Mouse (Mus musculus): ENCODE results near the gene Leng1. TPM values are rescaled to one million over a fixed set of nuclear protein-coding genes. Genes with fewer than 3 reads are reported as not detected.

Leng1 gene
- total and polyA plus RNA-seq, 3 experiments, result 5.8 to 8.5 (median 6.7) TPM

DNA sequence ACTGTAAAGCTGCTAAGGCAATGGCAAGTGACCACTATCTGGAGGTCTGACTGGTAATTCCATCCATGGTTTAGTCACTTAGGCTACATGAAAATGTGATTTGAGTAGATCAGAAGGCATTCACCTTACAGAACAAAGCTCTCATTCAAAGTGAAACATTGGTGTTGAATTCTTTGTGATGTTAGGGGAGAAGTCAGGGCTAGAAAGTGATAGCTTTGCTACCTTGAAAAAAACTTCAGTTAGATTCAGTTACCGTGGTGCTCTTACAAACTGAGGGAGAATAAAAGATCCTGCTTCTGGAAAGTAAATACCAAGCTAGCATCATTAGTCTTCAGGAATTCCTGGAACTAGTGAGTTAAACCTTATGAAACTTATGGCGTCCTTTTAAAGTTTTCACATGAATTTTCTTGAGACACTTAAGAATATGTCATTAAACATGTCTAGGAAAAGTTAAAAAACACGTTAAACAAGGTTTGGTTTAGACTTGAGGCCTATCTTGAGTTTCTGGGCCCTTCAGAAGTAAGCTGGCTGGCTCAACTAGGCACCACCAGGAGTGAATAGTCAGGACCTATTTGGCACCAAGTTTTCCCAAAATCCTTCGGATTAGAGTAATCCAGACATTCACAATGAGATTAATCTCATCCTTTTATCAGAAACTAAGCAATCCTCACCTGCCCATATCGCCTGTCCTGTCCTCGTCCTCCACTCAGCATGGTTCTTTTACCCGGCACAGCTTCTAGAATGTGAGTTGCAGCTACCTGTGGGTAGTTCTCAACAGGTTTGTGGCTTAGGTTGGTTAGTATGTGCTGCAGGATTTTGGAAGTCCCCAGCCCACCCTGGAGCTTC is 42.2 kb upstream of the Leng1 start (continued):
- TF ChIP-seq CHD2 (IDR thresholded peaks at IDR 0.05; ENCODE audit: low read length), result peak; percentile 91
- 0 out of 2 replicates have a peak, but pooled peaks have one; percentile 56 for TF ChIP-seq KAT2A (IDR thresholded peaks at IDR 0.05; ENCODE audit: insufficient replicate concordance, low read length)
- no peak for TF ChIP-seq ELF1 (IDR thresholded peaks at IDR 0.05; ENCODE audit: low read depth, low read length)
- no peak for TF ChIP-seq E2F4 (IDR thresholded peaks at IDR 0.05; ENCODE audit: insufficient replicate concordance, low read depth, low read length)
- peak; percentile 43; the same call in 1 of the 2 replicates for TF ChIP-seq NELFE (IDR thresholded peaks at IDR 0.05; ENCODE audit: low read depth, low read length)
- TF ChIP-seq ETS1 (conservative IDR thresholded peaks at IDR 0.05; ENCODE audit: low read depth, low read length), result no peak
- TF ChIP-seq CHD1 (IDR thresholded peaks at IDR 0.05; ENCODE audit: low read depth, low read length), result peak; percentile 94
- peak; percentile 86 for TF ChIP-seq RCOR1 (conservative IDR thresholded peaks at IDR 0.05; ENCODE audit: low read depth, low read length)
- TF ChIP-seq POLR2A (IDR thresholded peaks at IDR 0.05; ENCODE audit: low read depth, low read length), result peak; percentile 88
- TF ChIP-seq ZNF384 (IDR thresholded peaks at IDR 0.05; ENCODE audit: low read depth, low read length), result no peak
- TF ChIP-seq NRF1 (IDR thresholded peaks at IDR 0.05; ENCODE audit: low read depth, low read length), result no peak
- TF ChIP-seq MAX (IDR thresholded peaks at IDR 0.05; ENCODE audit: low read length), result no peak
- TF ChIP-seq ZC3H11A (IDR thresholded peaks at IDR 0.05; ENCODE audit: low read depth, low read length), result no peak

DNA sequence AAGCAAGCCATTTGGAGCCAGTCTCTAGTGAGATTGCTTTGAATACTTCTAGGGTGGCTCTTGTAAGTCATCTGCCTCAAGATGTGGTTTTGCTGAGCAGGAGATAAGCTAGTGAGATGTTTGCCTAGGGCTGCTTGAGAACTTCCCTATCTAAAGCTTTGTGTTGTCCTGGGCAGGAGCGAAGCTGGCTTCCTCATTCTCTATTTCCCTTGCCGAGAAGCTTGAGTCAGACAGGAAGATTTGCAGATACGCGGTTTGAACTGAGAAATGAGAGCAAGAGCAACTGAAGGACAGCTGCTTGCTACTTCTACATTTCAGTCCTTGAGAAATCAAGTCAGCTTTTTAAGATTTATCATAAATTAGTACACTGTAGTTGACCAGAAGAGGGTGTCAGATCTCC is 41.4 kb upstream of the Leng1 start:
- peak overlapping the region in 1 of 3 experiments; percentile 86 for H3K4me3 ChIP-seq (replicated peaks in 1 of 3; ENCODE audit: low read depth in 2 of 3, low read length in 2 of 3, poor library complexity in 1 of 3)
- no peaks in the 10 kb centered on the region for H3K9me3 ChIP-seq (replicated peaks; ENCODE audit: low read length)
- dilution Hi-C loops (cut with MboI; ENCODE audit: extremely low pct_ligation_motif_present, extremely low pct_unique_long_range_greater_than_20kb, low sequenced_read_pairs) (no loop called here), in situ Hi-C loops (cut with MboI; ENCODE audit: low pct_ligation_motif_present, low pct_unique_long_range_greater_than_20kb, low sequenced_read_pairs) (no loop called here)
- peak overlapping the region; percentile 69 for H3K4me2 ChIP-seq (ENCODE audit: insufficient read depth, low read depth, poor library complexity, severe bottlenecking)
- H3K79me2 ChIP-seq (replicated peaks; ENCODE audit: control insufficient read depth, extremely low read depth, insufficient read depth, poor library complexity, severe bottlenecking), result peaks cover 30% of the 10 kb centered on the region
- DNase-seq (ENCODE audit: extremely low read depth), result peak; percentile 58
- peak overlapping the region; percentile 49 for H3K27ac ChIP-seq (ENCODE audit: insufficient read depth, low read depth)
- no peaks in the 10 kb centered on the region for H3K27me3 ChIP-seq (replicated peaks)
- peaks cover 31 to 36% of the 10 kb centered on the region in 2 experiments for H3K36me3 ChIP-seq (replicated peaks in 1 of 2; ENCODE audit: control insufficient read depth in 1 of 2, insufficient read depth in 1 of 2, low read length in 1 of 2)
- TF ChIP-seq UBTF (IDR thresholded peaks at IDR 0.05; ENCODE audit: low read depth, low read length), result no peak
- TF ChIP-seq RAD21 (IDR thresholded peaks at IDR 0.05; ENCODE audit: low read depth, low read length), result no peak
- TF ChIP-seq CHD2 (IDR thresholded peaks at IDR 0.05; ENCODE audit: low read length), result no peak
- TF ChIP-seq CHD1 (IDR thresholded peaks at IDR 0.05; ENCODE audit: low read depth, low read length), result no peak
- no peak for TF ChIP-seq KAT2A (IDR thresholded peaks at IDR 0.05; ENCODE audit: insufficient replicate concordance, low read length)
- TF ChIP-seq TCF12 (IDR thresholded peaks at IDR 0.05; ENCODE audit: low read depth, low read length), result no peak
- TF ChIP-seq NELFE (IDR thresholded peaks at IDR 0.05; ENCODE audit: low read depth, low read length), result no peak
- no peak for TF ChIP-seq JUN (IDR thresholded peaks at IDR 0.05; ENCODE audit: insufficient read depth, low read depth, low read length)
- no peak for TF ChIP-seq MAFK (IDR thresholded peaks at IDR 0.05; ENCODE audit: insufficient replicate concordance, low read length)
- no peak for TF ChIP-seq SIN3A (IDR thresholded peaks at IDR 0.05; ENCODE audit: low read length)
- H3K4me1 ChIP-seq (ENCODE audit: control insufficient read depth in 1 of 2, insufficient read depth in 2 of 2), result peaks cover 3 to 36% of the 10 kb centered on the region in 2 experiments
- peak overlapping the region; percentile 89; the same call in 1 of the 2 replicates for H3K9ac ChIP-seq (ENCODE audit: insufficient read depth, low read depth)

All from CH12.LX (cell line).